Mouse (Mus musculus): ENCODE results near the gene Mettl21c. TPM values are rescaled to one million over a fixed set of nuclear protein-coding genes. Genes with fewer than 3 reads are reported as not detected.

Gene Mettl21c
- total and polyA plus RNA-seq, 3 experiments, result 0.44 TPM; not detected in 2

- Histone ChIP-seq H3K27me3 (ENCODE audit: insufficient read depth, low read length) (peaks cover 13% of the 10 kb centered on the region), H3K4me3 (ENCODE audit: low read depth, low read length) (no peak overlapping the region), H3K36me3 (replicated peaks) (peaks cover 8% of the 10 kb centered on the region), H3K4me1 (ENCODE audit: insufficient read depth, low read depth, low read length) (no peaks in the 10 kb centered on the region), H3K9me3 (replicated peaks) (no peaks in the 10 kb centered on the region)
- ATAC-seq (ENCODE audit: extremely low read depth, insufficient number of reproducible peaks, low FRiP score, poor library complexity, severe bottlenecking), result no peak
- DNase-seq (ENCODE audit: low spot score), result no peak
- TF ChIP-seq GATA1 (IDR thresholded peaks at IDR 0.05; ENCODE audit: borderline replicate concordance, low read length) (no peak), CTCF (IDR thresholded peaks at IDR 0.05; ENCODE audit: low read depth, low read length) (no peak), TAL1 (conservative IDR thresholded peaks at IDR 0.05; ENCODE audit: low read depth, low read length) (no peak), GATA2 (IDR thresholded peaks at IDR 0.05; ENCODE audit: borderline replicate concordance, low read depth, low read length) (no peak), POLR2AphosphoS5 (IDR thresholded peaks at IDR 0.05; ENCODE audit: insufficient replicate concordance, low read depth, low read length) (no peak)
Measured at GRCm38 (mm10) chr1:44015556-44015955, 4.3 kb downstream of the Mettl21c start.

GRCm38 (mm10) chr1:44004513-44004912 is 15.3 kb downstream of the Mettl21c start:
- H3K27me3 ChIP-seq (ENCODE audit: insufficient read depth, low read length), result no peaks in the 10 kb centered on the region
- H3K4me3 ChIP-seq (ENCODE audit: low read depth, low read length), result no peak overlapping the region
- ATAC-seq (ENCODE audit: extremely low read depth, insufficient number of reproducible peaks, low FRiP score, poor library complexity, severe bottlenecking) (no peak), DNase-seq (ENCODE audit: low spot score) (no peak)
- TF ChIP-seq GATA1 (IDR thresholded peaks at IDR 0.05; ENCODE audit: borderline replicate concordance, low read length), result no peak
- TF ChIP-seq GATA2 (IDR thresholded peaks at IDR 0.05; ENCODE audit: borderline replicate concordance, low read depth, low read length), result no peak
- TF ChIP-seq TAL1 (conservative IDR thresholded peaks at IDR 0.05; ENCODE audit: low read depth, low read length), result no peak
- no peak for TF ChIP-seq POLR2AphosphoS5 (IDR thresholded peaks at IDR 0.05; ENCODE audit: insufficient replicate concordance, low read depth, low read length)
- TF ChIP-seq CTCF (IDR thresholded peaks at IDR 0.05; ENCODE audit: low read depth, low read length), result no peak
- peaks cover 84% of the 10 kb centered on the region for H3K36me3 ChIP-seq (replicated peaks)
- H3K9me3 ChIP-seq (replicated peaks), result no peaks in the 10 kb centered on the region
- no peaks in the 10 kb centered on the region for H3K4me1 ChIP-seq (ENCODE audit: insufficient read depth, low read depth, low read length)

DNA sequence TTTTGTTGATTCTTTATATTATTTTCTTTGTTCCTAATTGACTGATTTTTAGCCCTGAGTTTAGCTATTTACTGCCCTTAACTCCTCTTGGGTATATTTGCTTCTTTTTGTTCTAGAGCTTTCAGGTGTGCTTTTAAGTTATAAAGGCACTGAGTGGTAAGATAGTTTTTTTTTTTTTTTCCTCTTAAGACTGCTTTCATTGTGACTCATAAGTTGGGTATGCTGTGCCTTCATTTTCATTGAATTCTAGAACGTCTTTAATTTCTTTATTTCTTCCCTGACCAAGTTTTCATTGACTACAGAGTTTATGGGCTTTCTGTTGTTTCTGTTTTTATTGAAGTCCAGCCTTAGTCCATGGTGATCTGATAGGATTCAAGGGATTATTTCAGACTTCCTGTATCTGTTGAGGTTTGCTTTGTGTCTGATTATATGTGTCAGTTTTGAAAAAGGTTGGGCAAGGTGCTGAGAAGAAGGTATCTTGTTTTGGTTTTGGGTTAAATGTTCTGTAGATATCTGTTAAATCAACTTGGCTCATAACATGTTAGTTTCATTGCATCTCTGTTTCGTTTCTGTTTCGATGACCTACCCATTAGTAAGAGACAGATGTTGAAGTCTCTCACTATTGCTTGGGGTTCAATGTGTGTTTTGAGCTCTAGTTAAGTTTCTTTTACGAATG is 22.8 kb downstream of the Mettl21c start:
- TF ChIP-seq POLR2AphosphoS5 (IDR thresholded peaks at IDR 0.05; ENCODE audit: insufficient replicate concordance, low read depth, low read length), result no peak
- no peak for TF ChIP-seq CTCF (IDR thresholded peaks at IDR 0.05; ENCODE audit: low read depth, low read length)
- TF ChIP-seq GATA2 (IDR thresholded peaks at IDR 0.05; ENCODE audit: borderline replicate concordance, low read depth, low read length), result no peak
- TF ChIP-seq TAL1 (conservative IDR thresholded peaks at IDR 0.05; ENCODE audit: low read depth, low read length), result no peak
- TF ChIP-seq GATA1 (IDR thresholded peaks at IDR 0.05; ENCODE audit: borderline replicate concordance, low read length), result no peak
- peaks cover 79% of the 10 kb centered on the region for H3K36me3 ChIP-seq (replicated peaks)
- no peaks in the 10 kb centered on the region for H3K9me3 ChIP-seq (replicated peaks)
- no peak overlapping the region for H3K4me3 ChIP-seq (ENCODE audit: low read depth, low read length)
- H3K27me3 ChIP-seq (ENCODE audit: insufficient read depth, low read length), result no peaks in the 10 kb centered on the region
- no peak for DNase-seq (ENCODE audit: low spot score)
- no peak for ATAC-seq (ENCODE audit: extremely low read depth, insufficient number of reproducible peaks, low FRiP score, poor library complexity, severe bottlenecking)
- no peaks in the 10 kb centered on the region for H3K4me1 ChIP-seq (ENCODE audit: insufficient read depth, low read depth, low read length)

DNA sequence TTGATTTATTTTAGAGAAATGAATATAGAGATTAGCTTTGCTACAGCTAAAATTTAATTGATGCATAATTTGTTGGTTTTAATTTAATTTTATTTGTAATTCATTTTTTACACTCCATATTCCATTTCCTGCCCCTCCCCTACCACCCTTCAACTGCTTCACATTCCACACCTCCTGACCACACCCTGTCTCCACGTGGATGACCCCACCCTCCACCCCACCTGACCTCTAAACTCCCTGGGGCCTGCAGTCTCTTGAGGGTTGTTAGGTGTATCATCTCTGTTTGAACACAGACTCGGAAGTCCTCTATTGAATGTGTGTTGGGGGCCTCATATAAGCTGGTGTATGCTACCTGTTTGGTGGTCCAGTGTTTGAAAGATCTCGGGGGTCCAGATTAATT is 48.7 kb downstream of the Mettl21c start:
- H3K4me1 ChIP-seq (ENCODE audit: insufficient read depth, low read depth, low read length), result peaks cover 2% of the 10 kb centered on the region; the same call in 1 of the 2 replicates
- no peaks in the 10 kb centered on the region for H3K27me3 ChIP-seq (ENCODE audit: insufficient read depth, low read length)
- peaks cover 89% of the 10 kb centered on the region for H3K36me3 ChIP-seq (replicated peaks)
- TF ChIP-seq POLR2AphosphoS5 (IDR thresholded peaks at IDR 0.05; ENCODE audit: insufficient replicate concordance, low read depth, low read length), result no peak
- TF ChIP-seq GATA1 (IDR thresholded peaks at IDR 0.05; ENCODE audit: borderline replicate concordance, low read length), result no peak
- TF ChIP-seq CTCF (IDR thresholded peaks at IDR 0.05; ENCODE audit: low read depth, low read length), result no peak
- no peak for TF ChIP-seq TAL1 (conservative IDR thresholded peaks at IDR 0.05; ENCODE audit: low read depth, low read length)
- TF ChIP-seq GATA2 (IDR thresholded peaks at IDR 0.05; ENCODE audit: borderline replicate concordance, low read depth, low read length), result no peak
- DNase-seq (ENCODE audit: low spot score) (no peak), ATAC-seq (ENCODE audit: extremely low read depth, insufficient number of reproducible peaks, low FRiP score, poor library complexity, severe bottlenecking) (no peak)
- no peaks in the 10 kb centered on the region for H3K9me3 ChIP-seq (replicated peaks)
- H3K4me3 ChIP-seq (ENCODE audit: low read depth, low read length), result no peak overlapping the region

- TF ChIP-seq TAL1 (conservative IDR thresholded peaks at IDR 0.05; ENCODE audit: low read depth, low read length) (no peak), POLR2AphosphoS5 (IDR thresholded peaks at IDR 0.05; ENCODE audit: insufficient replicate concordance, low read depth, low read length) (no peak), GATA2 (IDR thresholded peaks at IDR 0.05; ENCODE audit: borderline replicate concordance, low read depth, low read length) (no peak)
- H3K36me3 ChIP-seq (replicated peaks), result peaks cover 86% of the 10 kb centered on the region
- no peak overlapping the region for H3K4me3 ChIP-seq (ENCODE audit: low read depth, low read length)
- ATAC-seq (ENCODE audit: extremely low read depth, insufficient number of reproducible peaks, low FRiP score, poor library complexity, severe bottlenecking), result no peak
- DNase-seq (ENCODE audit: low spot score), result no peak
- H3K4me1 ChIP-seq (ENCODE audit: insufficient read depth, low read depth, low read length), result peaks cover 2% of the 10 kb centered on the region; the same call in 1 of the 2 replicates
- no peaks in the 10 kb centered on the region for H3K9me3 ChIP-seq (replicated peaks)
- H3K27me3 ChIP-seq (ENCODE audit: insufficient read depth, low read length), result no peaks in the 10 kb centered on the region
Measured at GRCm38 (mm10) chr1:43969361-43969760, 50.5 kb downstream of the Mettl21c start.

DNA sequence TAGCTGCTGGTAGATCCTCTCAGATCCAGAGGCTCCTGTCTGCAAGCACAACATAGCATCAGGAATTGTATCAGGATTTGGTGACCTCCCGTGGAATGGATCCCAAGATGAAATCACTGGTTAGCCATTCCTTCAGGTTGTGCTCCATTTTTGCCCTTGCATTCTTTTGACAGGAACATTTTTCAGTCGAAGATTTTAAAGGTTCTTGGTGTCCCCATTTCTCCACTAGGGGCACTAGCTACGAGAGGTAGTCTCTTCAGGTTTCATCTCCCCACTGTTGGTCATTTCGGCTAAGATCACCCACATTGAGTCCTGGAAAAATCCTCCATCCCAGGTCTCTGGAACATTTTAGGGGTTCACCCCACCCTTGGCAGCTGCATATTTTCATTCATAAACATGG is 53.1 kb downstream of the Mettl21c start:
- ATAC-seq (ENCODE audit: extremely low read depth, insufficient number of reproducible peaks, low FRiP score, poor library complexity, severe bottlenecking) (no peak), DNase-seq (ENCODE audit: low spot score) (no peak)
- Histone ChIP-seq H3K9me3 (replicated peaks) (no peaks in the 10 kb centered on the region), H3K36me3 (replicated peaks) (peaks cover 66% of the 10 kb centered on the region), H3K4me3 (ENCODE audit: low read depth, low read length) (no peak overlapping the region), H3K27me3 (ENCODE audit: insufficient read depth, low read length) (no peaks in the 10 kb centered on the region), H3K4me1 (ENCODE audit: insufficient read depth, low read depth, low read length) (peaks cover 2% of the 10 kb centered on the region; the same call in 1 of the 2 replicates)
- TF ChIP-seq TAL1 (conservative IDR thresholded peaks at IDR 0.05; ENCODE audit: low read depth, low read length), result no peak
- no peak for TF ChIP-seq GATA2 (IDR thresholded peaks at IDR 0.05; ENCODE audit: borderline replicate concordance, low read depth, low read length)
